Mouse (Mus musculus) midbrain, embryonic 11.5 days (tissue): Measurements from ENCODE around the gene Dlg2. TPM values are rescaled to one million over a fixed set of nuclear protein-coding genes. Genes with fewer than 3 reads are reported as not detected.

ENCODE experiments used
- ATAC-seq: fragments of 200-750 bp; cut with Nextera tagmentation; 2 replicates; pipeline ENCODE4 v1.8.0; 2017; ENCODE audit warnings: moderate TSS enrichment, moderate library complexity; ENCODE audit not compliant: low FRiP score
- DNase-seq: peaks from one replicate; pipeline ENCODE4 v3.0.0; 2015; ENCODE audit warnings: low spot score; ENCODE audit errors: missing footprints
- H3K27ac ChIP-seq: fragments of 300-500 bp; sonication (generic); 2 replicates; pipeline ENCODE4 v1.5.1; 2014; ENCODE audit warnings: low read depth, low read length
- H3K27me3 ChIP-seq: fragments of 300-500 bp; sonication (generic); 2 replicates; pipeline ENCODE4 v1.6.1; 2014; ENCODE audit warnings: mild to moderate bottlenecking, low read length, moderate library complexity, mixed read lengths; ENCODE audit not compliant: control insufficient read depth, insufficient read depth
- H3K36me3 ChIP-seq: fragments of 300-500 bp; sonication (generic); 2 replicates; pipeline ENCODE4 v1.6.1; 2014; ENCODE audit warnings: mild to moderate bottlenecking, low read length, moderate library complexity, mixed read lengths; ENCODE audit not compliant: control insufficient read depth, insufficient read depth
- H3K4me1 ChIP-seq: fragments of 300-500 bp; sonication (generic); 2 replicates; pipeline ENCODE4 v1.6.1; 2014; ENCODE audit warnings: low read length; ENCODE audit not compliant: control insufficient read depth, insufficient read depth
- H3K4me2 ChIP-seq: fragments of 300-500 bp; sonication (generic); 2 replicates; pipeline ENCODE4 v1.6.1; 2014; ENCODE audit warnings: mild to moderate bottlenecking, moderate library complexity
- H3K4me3 ChIP-seq: fragments of 300-500 bp; sonication (generic); 2 replicates; pipeline ENCODE4 v1.5.1; 2014; ENCODE audit warnings: low read depth, low read length
- H3K9ac ChIP-seq: fragments of 300-500 bp; sonication (generic); 2 replicates; pipeline ENCODE4 v1.6.1; 2014; ENCODE audit warnings: low read length
- H3K9me3 ChIP-seq: fragments of 300-500 bp; sonication (generic); 2 replicates; pipeline ENCODE4 v1.6.1; 2016; ENCODE audit warnings: low read length; ENCODE audit not compliant: control insufficient read depth
- WGBS: fragments of 180-500 bp; shearing (Covaris S2); extraction: QIAGEN DNeasy Blood & Tissue Kit; methylation state at CpG from one replicate; pipeline ENCODE4 v1.1.7; 2014; 5-methylcytosine and 5-hydroxymethylcytosine counted together
- polyA plus RNA-seq: library from polyadenylated mRNA; unstranded; fragments of >200 nt; fragmentation: Nextera tagmentation; extraction: Ambion mirVana; gene quantifications from 2 replicates; pipeline ENCODE4 v1.2.1, GENCODE M21; 2014

Dlg2 gene
- polyA plus RNA-seq, 1 experiment from 2014 or later = 1.8 TPM

GRCm38 (mm10) chr7:92164875-92165518 lies 1688.5 kb downstream of the Dlg2 start:
- Histone ChIP-seq H3K4me3 (no peak overlapping the region), H3K4me2 (no peak overlapping the region), H3K36me3 (no peaks in the 10 kb centered on the region), H3K27me3 (no peaks in the 10 kb centered on the region), H3K4me1 (no peaks in the 10 kb centered on the region), H3K27ac (no peak overlapping the region), H3K9me3 (no peaks in the 10 kb centered on the region), H3K9ac (no peak overlapping the region)
- DNase-seq (no peak), ATAC-seq (no peak)
- WGBS = 91% methylated on average over 6 of the region's 6 CpGs

- ATAC-seq = no peak
- Histone ChIP-seq H3K4me3 (no peak overlapping the region), H3K4me1 (peaks cover 10% of the 10 kb centered on the region; the same call in 1 of the 2 replicates), H3K4me2 (peak overlapping the region; percentile 43; the same call in 1 of the 2 replicates), H3K27me3 (peaks cover 8% of the 10 kb centered on the region; the same call in 1 of the 2 replicates), H3K27ac (no peak overlapping the region), H3K9me3 (no peaks in the 10 kb centered on the region), H3K9ac (no peak overlapping the region), H3K36me3 (no peaks in the 10 kb centered on the region)
- 32% methylated on average over 5 of the region's 5 CpGs for WGBS
- DNase-seq = peak; percentile 86
Measured at GRCm38 (mm10) chr7:92180029-92180428, 1703.6 kb downstream of the Dlg2 start.

GRCm38 (mm10) chr7:92180591-92181587 lies 1704.4 kb downstream of the Dlg2 start:
- Histone ChIP-seq H3K9ac (peak overlapping the region; percentile 32), H3K27me3 (peaks cover 8% of the 10 kb centered on the region; the same call in 1 of the 2 replicates), H3K9me3 (no peaks in the 10 kb centered on the region), H3K4me2 (peak overlapping the region; percentile 43), H3K4me3 (peak overlapping the region; percentile 26), H3K4me1 (peaks cover 10% of the 10 kb centered on the region; the same call in 1 of the 2 replicates), H3K27ac (no peak overlapping the region), H3K36me3 (no peaks in the 10 kb centered on the region)
- 14% methylated on average over 29 of the region's 29 CpGs for WGBS
- DNase-seq (peak; percentile 93), ATAC-seq (peak; percentile 68)

- no peaks in the 10 kb centered on the region for H3K36me3 ChIP-seq
- H3K4me2 ChIP-seq = peak overlapping the region; percentile 32
- no peak overlapping the region for H3K27ac ChIP-seq
- no peak overlapping the region for H3K9ac ChIP-seq
- WGBS = 10% methylated on average over 10 of the region's 10 CpGs
- peaks cover 8% of the 10 kb centered on the region; the same call in 1 of the 2 replicates for H3K27me3 ChIP-seq
- H3K4me3 ChIP-seq = no peak overlapping the region
- DNase-seq (peak; percentile 89), ATAC-seq (peak; percentile 74)
- H3K4me1 ChIP-seq = peaks cover 10% of the 10 kb centered on the region; the same call in 1 of the 2 replicates
- no peaks in the 10 kb centered on the region for H3K9me3 ChIP-seq
Measured at GRCm38 (mm10) chr7:92181959-92182612, 1705.6 kb downstream of the Dlg2 start.

- H3K4me2 ChIP-seq = no peak overlapping the region
- ATAC-seq = no peak
- H3K36me3 ChIP-seq = no peaks in the 10 kb centered on the region
- H3K9ac ChIP-seq = no peak overlapping the region
- no peak overlapping the region for H3K27ac ChIP-seq
- WGBS = 93% methylated on average over 7 of the region's 7 CpGs
- no peaks in the 10 kb centered on the region for H3K9me3 ChIP-seq
- DNase-seq = no peak
- H3K4me1 ChIP-seq = peaks cover 10% of the 10 kb centered on the region; the same call in 1 of the 2 replicates
- peaks cover 8% of the 10 kb centered on the region; the same call in 1 of the 2 replicates for H3K27me3 ChIP-seq
- H3K4me3 ChIP-seq = no peak overlapping the region
Measured at GRCm38 (mm10) chr7:92184371-92185059, 1708.0 kb downstream of the Dlg2 start.

GRCm38 (mm10) chr7:92186341-92186740 lies 1709.9 kb downstream of the Dlg2 start:
- DNase-seq (peak; percentile 44), ATAC-seq (no peak)
- Histone ChIP-seq H3K9me3 (no peaks in the 10 kb centered on the region), H3K9ac (no peak overlapping the region), H3K4me3 (no peak overlapping the region), H3K27ac (no peak overlapping the region), H3K36me3 (no peaks in the 10 kb centered on the region), H3K4me1 (peaks cover 6% of the 10 kb centered on the region; the same call in 1 of the 2 replicates), H3K27me3 (no peaks in the 10 kb centered on the region), H3K4me2 (no peak overlapping the region)
- 89% methylated on average over 5 of the region's 5 CpGs for WGBS

- ATAC-seq = no peak
Measured at GRCm38 (mm10) chr7:92189149-92189548, 1712.7 kb downstream of the Dlg2 start.

GRCm38 (mm10) chr7:92196004-92196403 lies 1719.5 kb downstream of the Dlg2 start:
- DNase-seq = peak; percentile 39
- H3K4me3 ChIP-seq = no peak overlapping the region
- WGBS = 81% methylated on average over 4 of the region's 4 CpGs

More at GRCm38 (mm10) chr7:92189149-92189548, 1712.7 kb downstream of the Dlg2 start:
- no peak overlapping the region for H3K4me3 ChIP-seq
- peak; percentile 6 for DNase-seq
- no peak overlapping the region for H3K27ac ChIP-seq
- H3K9ac ChIP-seq = no peak overlapping the region
- H3K4me2 ChIP-seq = no peak overlapping the region
- no peaks in the 10 kb centered on the region for H3K36me3 ChIP-seq
- 74% methylated on average over 6 of the region's 6 CpGs for WGBS
- no peaks in the 10 kb centered on the region for H3K4me1 ChIP-seq
- no peaks in the 10 kb centered on the region for H3K27me3 ChIP-seq
- H3K9me3 ChIP-seq = no peaks in the 10 kb centered on the region

More at GRCm38 (mm10) chr7:92196004-92196403, 1719.5 kb downstream of the Dlg2 start:
- no peak overlapping the region for H3K27ac ChIP-seq
- no peak for ATAC-seq
- no peaks in the 10 kb centered on the region for H3K9me3 ChIP-seq
- no peak overlapping the region for H3K9ac ChIP-seq
- H3K4me1 ChIP-seq = no peaks in the 10 kb centered on the region
- no peaks in the 10 kb centered on the region for H3K36me3 ChIP-seq
- no peak overlapping the region for H3K4me2 ChIP-seq
- H3K27me3 ChIP-seq = no peaks in the 10 kb centered on the region
